Mouse (Mus musculus): Measurements from ENCODE around the gene Mcf2l.

The Mcf2l gene

GRCm38 (mm10) chr8:12874194-12874791 is 687 bp downstream of the Mcf2l start:
- DNase-seq (ENCODE audit: low spot score in 2 of 2), result peak; percentile 38 to 62

- no peak for DNase-seq (ENCODE audit: low spot score in 2 of 2)
These were observed 1.4 kb downstream of the Mcf2l start for GRCm38 (mm10) chr8:12874971-12875370.

GRCm38 (mm10) chr8:12877126-12877525 is 3.5 kb downstream of the Mcf2l start:
- DNase-seq (ENCODE audit: low spot score in 2 of 2), result no peak

GRCm38 (mm10) chr8:12880163-12880562 is 6.6 kb downstream of the Mcf2l start:
- no peak for DNase-seq (ENCODE audit: low spot score in 2 of 2)

- DNase-seq (ENCODE audit: low spot score in 2 of 2), result no peak
These were observed 9.7 kb downstream of the Mcf2l start for GRCm38 (mm10) chr8:12883051-12884004.

GRCm38 (mm10) chr8:12887772-12888435 is 14.3 kb downstream of the Mcf2l start:
- DNase-seq (ENCODE audit: low spot score in 2 of 2), result no peak

GRCm38 (mm10) chr8:12889046-12889598 is 15.5 kb downstream of the Mcf2l start:
- DNase-seq (ENCODE audit: low spot score in 2 of 2), result no peak

GRCm38 (mm10) chr8:12892882-12893446 is 19.4 kb downstream of the Mcf2l start:
- DNase-seq (ENCODE audit: low spot score in 2 of 2), result no peak

GRCm38 (mm10) chr8:12893797-12894578 is 20.4 kb downstream of the Mcf2l start:
- no peak for DNase-seq (ENCODE audit: low spot score in 2 of 2)

GRCm38 (mm10) chr8:12894783-12895534 is 21.4 kb downstream of the Mcf2l start:
- no peak for DNase-seq (ENCODE audit: low spot score in 2 of 2)

- no peak for DNase-seq (ENCODE audit: low spot score in 2 of 2)
These were observed 22.0 kb downstream of the Mcf2l start for GRCm38 (mm10) chr8:12895535-12896150.

- peak; percentile 73 to 75 for DNase-seq (ENCODE audit: low spot score in 2 of 2)
These were observed 23.1 kb downstream of the Mcf2l start for GRCm38 (mm10) chr8:12896494-12897373.

- DNase-seq (ENCODE audit: low spot score in 2 of 2), result no peak
These were observed 24.2 kb downstream of the Mcf2l start for GRCm38 (mm10) chr8:12897815-12898214.

- DNase-seq (ENCODE audit: low spot score in 2 of 2), result no peak
These were observed 30.3 kb downstream of the Mcf2l start for GRCm38 (mm10) chr8:12903790-12904415.

- no peak for DNase-seq (ENCODE audit: low spot score in 2 of 2)
These were observed 31.5 kb downstream of the Mcf2l start for GRCm38 (mm10) chr8:12905122-12905521.

- no peak for DNase-seq (ENCODE audit: low spot score in 2 of 2)
These were observed 32.2 kb downstream of the Mcf2l start for GRCm38 (mm10) chr8:12905599-12906321.

- DNase-seq (ENCODE audit: low spot score in 2 of 2), result no peak
These were observed 33.0 kb downstream of the Mcf2l start for GRCm38 (mm10) chr8:12906597-12906996.

- DNase-seq (ENCODE audit: low spot score in 2 of 2), result no peak
These were observed 34.1 kb downstream of the Mcf2l start for GRCm38 (mm10) chr8:12907730-12908129.
